Mouse (Mus musculus) heart, embryonic 13.5 days (tissue): ENCODE measurements around the gene Crb2. TPM values are rescaled to one million over a fixed set of nuclear protein-coding genes. Genes with fewer than 3 reads are reported as not detected.

Experiments
- ATAC-seq: fragments of 200-750 bp; cut with Nextera tagmentation; 2 replicates; pipeline ENCODE4 v1.8.0; 2017; ENCODE audit warnings: moderate TSS enrichment; ENCODE audit not compliant: insufficient number of reproducible peaks, low FRiP score, low TSS enrichment; ENCODE audit errors: extremely low read depth
- H3K27ac ChIP-seq: fragments of 300-500 bp; sonication (generic); replicated peaks from 2 replicates; pipeline ENCODE4 v1.5.1; 2015; ENCODE audit warnings: moderate library complexity, mild to moderate bottlenecking, inconsistent platforms
- H3K27me3 ChIP-seq: fragments of 300-500 bp; sonication (generic); replicated peaks from 2 replicates; pipeline ENCODE4 v1.6.1; 2015; ENCODE audit warnings: mild to moderate bottlenecking, inconsistent platforms
- H3K36me3 ChIP-seq: fragments of 300-500 bp; sonication (generic); 2 replicates; pipeline ENCODE4 v1.6.1; 2015; ENCODE audit warnings: mild to moderate bottlenecking, inconsistent platforms
- H3K4me1 ChIP-seq: fragments of 300-500 bp; sonication (generic); 2 replicates; pipeline ENCODE4 v1.6.1; 2015; ENCODE audit warnings: inconsistent platforms
- H3K4me2 ChIP-seq: fragments of 300-500 bp; sonication (generic); 2 replicates; pipeline ENCODE4 v1.6.1; 2015; ENCODE audit warnings: inconsistent platforms, mild to moderate bottlenecking, moderate library complexity
- H3K4me3 ChIP-seq: fragments of 300-500 bp; sonication (generic); 2 replicates; pipeline ENCODE4 v1.5.1; 2015; ENCODE audit warnings: moderate library complexity, mild to moderate bottlenecking, inconsistent platforms
- H3K9ac ChIP-seq: fragments of 300-500 bp; sonication (generic); 2 replicates; pipeline ENCODE4 v1.6.1; 2015; ENCODE audit warnings: inconsistent platforms, mild to moderate bottlenecking, moderate library complexity
- H3K9me3 ChIP-seq: fragments of 300-500 bp; sonication (generic); 2 replicates; pipeline ENCODE4 v1.6.1; 2016; ENCODE audit warnings: inconsistent platforms
- WGBS: fragments of 180-500 bp; shearing (Covaris S2); methylation state at CpG from one replicate; pipeline ENCODE4 v1.1.7; 2015; ENCODE audit warnings: mixed read lengths; 5-methylcytosine and 5-hydroxymethylcytosine counted together
- polyA plus RNA-seq: library from polyadenylated mRNA; unstranded; fragments of >200 nt; fragmentation: Nextera tagmentation; extraction: Ambion mirVana; gene quantifications from 2 replicates; pipeline ENCODE4 v1.2.1, GENCODE M21; 2015

Gene Crb2
- polyA plus RNA-seq, 1 experiment from 2014 or later, result 4.0 TPM

DNA sequence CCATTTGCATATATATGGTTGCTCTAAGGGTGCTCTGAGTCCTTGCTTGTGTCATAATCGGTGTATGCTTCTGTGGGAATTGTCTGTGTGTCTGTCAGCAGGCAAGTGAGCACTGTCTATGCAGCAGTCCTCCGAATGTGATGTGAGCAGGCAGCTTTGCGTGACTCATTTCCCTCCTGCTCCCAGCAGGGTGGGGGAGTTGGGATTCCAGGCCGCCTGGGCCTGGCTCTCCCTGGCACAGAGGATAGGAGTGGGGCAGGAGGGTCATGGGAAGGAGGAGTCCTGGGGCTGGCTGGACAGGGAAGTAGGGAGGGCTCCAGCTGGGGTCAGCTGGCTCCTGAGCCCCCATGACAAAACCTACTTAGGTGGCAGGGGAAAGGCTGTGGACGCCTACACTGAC is 8.4 kb downstream of the Crb2 start:
- peaks cover 70% of the 10 kb centered on the region for H3K4me1 ChIP-seq
- no peak for ATAC-seq
- no peaks in the 10 kb centered on the region for H3K36me3 ChIP-seq
- no peak overlapping the region for H3K9ac ChIP-seq
- peaks cover 26% of the 10 kb centered on the region for H3K27me3 ChIP-seq
- peak overlapping the region; percentile 34 for H3K27ac ChIP-seq
- no peak overlapping the region for H3K4me3 ChIP-seq
- 48% methylated on average over 5 of the region's 5 CpGs for WGBS
- no peaks in the 10 kb centered on the region for H3K9me3 ChIP-seq
- no peak overlapping the region for H3K4me2 ChIP-seq

- Histone ChIP-seq H3K27ac (no peak overlapping the region), H3K9ac (peak overlapping the region; percentile 65)
- 14% methylated on average over 52 of the region's 52 CpGs for WGBS
Measured at GRCm38 (mm10) chr2:37786461-37786860, 10.4 kb downstream of the Crb2 start.

DNA sequence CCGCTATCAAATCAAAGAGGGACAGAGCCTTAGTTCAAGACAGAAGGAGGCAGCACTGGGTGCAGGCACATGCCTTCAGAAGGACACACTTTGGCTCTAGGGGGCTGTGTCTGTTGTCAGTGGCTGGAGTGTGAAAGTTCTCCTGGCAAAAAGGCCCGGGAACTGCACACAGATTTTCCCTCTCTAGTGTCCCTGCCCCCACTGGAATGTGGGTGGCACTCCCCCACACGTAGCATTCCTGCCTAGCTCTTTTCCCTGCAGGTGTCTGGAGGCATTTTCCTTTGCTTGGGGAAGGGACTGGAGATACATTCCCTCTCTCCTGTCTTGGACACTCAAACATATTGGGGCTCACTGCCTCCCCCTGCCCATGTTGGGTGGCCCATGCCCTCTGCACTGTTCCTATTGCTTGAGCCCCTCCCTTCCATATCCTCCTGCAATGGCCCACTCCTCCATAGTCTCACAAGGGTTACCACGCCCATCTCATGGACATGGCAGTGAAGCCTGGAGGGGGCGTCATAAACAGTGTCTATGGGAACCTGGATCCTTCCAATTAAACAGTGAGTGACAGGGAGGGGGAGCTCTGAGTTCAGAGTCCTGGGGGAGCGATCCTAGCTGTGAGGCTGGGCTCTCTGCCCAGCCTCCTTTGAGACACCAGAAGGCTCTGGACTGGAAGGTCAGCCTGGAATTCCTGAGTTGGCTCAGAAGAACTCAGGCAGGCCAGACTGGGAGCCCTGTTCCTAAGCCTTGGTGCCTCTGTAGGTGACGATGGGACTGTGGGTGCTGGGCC is 12.3 kb downstream of the Crb2 start:
- no peak overlapping the region for H3K4me2 ChIP-seq
- no peaks in the 10 kb centered on the region for H3K9me3 ChIP-seq
- peaks cover 41% of the 10 kb centered on the region for H3K4me1 ChIP-seq
- WGBS, result 40% methylated on average over 7 of the region's 7 CpGs
- peaks cover 44% of the 10 kb centered on the region for H3K27me3 ChIP-seq
- peak overlapping the region; percentile 50 for H3K27ac ChIP-seq
- no peak; the same call in 1 of the 2 replicates for ATAC-seq
- no peak overlapping the region for H3K4me3 ChIP-seq
- H3K36me3 ChIP-seq, result no peaks in the 10 kb centered on the region
- peak overlapping the region; percentile 7; the same call in 1 of the 2 replicates for H3K9ac ChIP-seq

More at GRCm38 (mm10) chr2:37786461-37786860, 10.4 kb downstream of the Crb2 start:
- peaks cover 50% of the 10 kb centered on the region for H3K4me1 ChIP-seq
- peaks cover 26% of the 10 kb centered on the region for H3K27me3 ChIP-seq
- no peaks in the 10 kb centered on the region for H3K36me3 ChIP-seq
- H3K4me2 ChIP-seq, result peak overlapping the region; percentile 81
- ATAC-seq, result no peak
- peak overlapping the region; percentile 54 for H3K4me3 ChIP-seq
- no peaks in the 10 kb centered on the region for H3K9me3 ChIP-seq

DNA sequence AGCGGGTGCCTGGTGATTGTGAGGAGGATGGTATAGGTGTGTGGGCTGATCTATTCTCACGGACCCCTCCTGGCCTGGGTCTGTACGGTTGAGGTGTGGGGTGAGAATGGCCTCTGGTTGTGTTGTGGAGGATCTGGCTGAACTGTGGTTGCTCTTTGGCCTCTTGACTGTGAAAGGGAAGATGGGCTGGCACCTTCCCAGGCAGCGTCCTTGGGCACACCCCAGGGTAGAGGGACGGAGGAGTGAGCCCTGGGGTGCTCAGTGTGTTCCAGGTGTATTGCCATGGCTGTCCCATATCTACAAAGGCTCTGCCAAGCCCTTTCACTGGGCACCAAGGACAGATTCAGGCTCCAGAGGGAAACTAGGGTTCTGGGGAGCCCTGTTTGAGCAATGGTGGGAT is 13.0 kb downstream of the Crb2 start:
- no peaks in the 10 kb centered on the region for H3K36me3 ChIP-seq
- 70% methylated on average over 5 of the region's 5 CpGs for WGBS
- peaks cover 40% of the 10 kb centered on the region for H3K4me1 ChIP-seq
- H3K9me3 ChIP-seq, result no peaks in the 10 kb centered on the region
- H3K27me3 ChIP-seq, result peaks cover 49% of the 10 kb centered on the region
- no peak overlapping the region for H3K4me2 ChIP-seq
- ATAC-seq, result no peak
- H3K27ac ChIP-seq, result peak overlapping the region; percentile 5
- H3K9ac ChIP-seq, result peak overlapping the region; percentile 40; the same call in 1 of the 2 replicates
- H3K4me3 ChIP-seq, result no peak overlapping the region

GRCm38 (mm10) chr2:37789995-37790394 is 13.9 kb downstream of the Crb2 start:
- no peak overlapping the region for H3K9ac ChIP-seq
- WGBS, result 80% methylated on average over 10 of the region's 10 CpGs
- no peak overlapping the region for H3K4me3 ChIP-seq
- peaks cover 58% of the 10 kb centered on the region for H3K27me3 ChIP-seq
- ATAC-seq, result no peak; the same call in 1 of the 2 replicates
- H3K4me2 ChIP-seq, result no peak overlapping the region
- no peaks in the 10 kb centered on the region for H3K9me3 ChIP-seq
- no peaks in the 10 kb centered on the region for H3K36me3 ChIP-seq
- no peak overlapping the region for H3K27ac ChIP-seq
- H3K4me1 ChIP-seq, result peaks cover 41% of the 10 kb centered on the region

- Histone ChIP-seq H3K9me3 (no peaks in the 10 kb centered on the region), H3K4me2 (no peak overlapping the region), H3K36me3 (no peaks in the 10 kb centered on the region), H3K27me3 (peaks cover 63% of the 10 kb centered on the region), H3K9ac (no peak overlapping the region), H3K4me3 (no peak overlapping the region), H3K27ac (no peak overlapping the region), H3K4me1 (peaks cover 48% of the 10 kb centered on the region)
- ATAC-seq, result no peak
- 87% methylated on average over 14 of the region's 14 CpGs for WGBS
Measured at GRCm38 (mm10) chr2:37790738-37791137, 14.7 kb downstream of the Crb2 start.

DNA sequence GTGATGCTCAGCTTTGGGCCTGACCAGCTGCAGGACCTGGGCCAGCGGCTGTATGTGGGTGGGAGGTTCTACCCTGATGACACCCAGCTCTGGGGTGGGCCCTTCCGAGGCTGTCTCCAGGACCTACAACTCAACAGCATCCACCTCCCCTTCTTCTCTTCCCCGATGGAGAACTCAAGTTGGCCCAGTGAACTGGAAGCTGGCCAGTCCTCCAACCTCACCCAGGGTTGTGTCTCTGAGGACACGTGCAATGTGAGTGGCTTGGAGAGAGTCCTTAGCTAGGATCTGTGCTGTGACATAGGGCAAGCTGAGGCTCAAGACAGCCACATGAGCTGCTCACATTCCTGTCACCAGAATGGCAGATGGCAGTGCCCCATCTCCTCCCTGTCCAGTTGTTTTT is 15.3 kb downstream of the Crb2 start:
- Histone ChIP-seq H3K4me3 (no peak overlapping the region), H3K9me3 (no peaks in the 10 kb centered on the region), H3K4me1 (peaks cover 51% of the 10 kb centered on the region), H3K36me3 (no peaks in the 10 kb centered on the region), H3K27me3 (peaks cover 57% of the 10 kb centered on the region), H3K9ac (no peak overlapping the region), H3K4me2 (no peak overlapping the region), H3K27ac (no peak overlapping the region)
- 84% methylated on average over 4 of the region's 4 CpGs for whole genome bisulfite sequencing
- no peak for ATAC-seq

- Histone ChIP-seq H3K9me3 (no peaks in the 10 kb centered on the region), H3K4me1 (peaks cover 44% of the 10 kb centered on the region), H3K9ac (no peak overlapping the region), H3K4me3 (no peak overlapping the region), H3K4me2 (no peak overlapping the region), H3K27ac (peak overlapping the region; percentile 75), H3K27me3 (peaks cover 39% of the 10 kb centered on the region), H3K36me3 (no peaks in the 10 kb centered on the region; the same call in 1 of the 2 replicates)
- no peak for ATAC-seq
- WGBS, result 24% methylated on average over 1 of the region's 1 CpGs
Measured at GRCm38 (mm10) chr2:37796021-37796420, 20.0 kb downstream of the Crb2 start.

DNA sequence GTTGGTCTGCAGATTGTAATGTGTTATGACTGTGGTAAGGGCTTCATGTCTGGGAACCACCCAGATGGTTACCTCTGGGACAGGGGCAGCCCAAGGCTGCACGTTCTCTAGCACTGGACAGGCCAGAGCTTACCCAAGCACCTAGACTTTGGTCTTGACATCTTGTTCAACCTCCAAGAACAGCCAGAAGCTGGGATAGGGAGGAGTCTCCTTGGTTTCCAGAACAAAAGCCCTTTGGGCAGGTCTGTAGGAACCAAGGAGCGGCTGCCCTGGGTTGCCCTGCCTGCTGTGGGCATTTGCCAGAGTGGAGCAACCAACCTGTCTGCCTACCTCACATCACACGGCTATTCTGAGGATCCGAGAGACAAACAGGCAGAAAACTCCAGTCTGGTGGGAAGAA is 21.0 kb downstream of the Crb2 start:
- H3K4me2 ChIP-seq, result no peak overlapping the region
- no peak overlapping the region for H3K9ac ChIP-seq
- ATAC-seq, result no peak
- peaks cover 44% of the 10 kb centered on the region for H3K4me1 ChIP-seq
- H3K27ac ChIP-seq, result peak overlapping the region; percentile 75
- peaks cover 33% of the 10 kb centered on the region for H3K27me3 ChIP-seq
- H3K9me3 ChIP-seq, result no peaks in the 10 kb centered on the region
- no peaks in the 10 kb centered on the region; the same call in 1 of the 2 replicates for H3K36me3 ChIP-seq
- WGBS, result 81% methylated on average over 4 of the region's 4 CpGs
- no peak overlapping the region for H3K4me3 ChIP-seq

DNA sequence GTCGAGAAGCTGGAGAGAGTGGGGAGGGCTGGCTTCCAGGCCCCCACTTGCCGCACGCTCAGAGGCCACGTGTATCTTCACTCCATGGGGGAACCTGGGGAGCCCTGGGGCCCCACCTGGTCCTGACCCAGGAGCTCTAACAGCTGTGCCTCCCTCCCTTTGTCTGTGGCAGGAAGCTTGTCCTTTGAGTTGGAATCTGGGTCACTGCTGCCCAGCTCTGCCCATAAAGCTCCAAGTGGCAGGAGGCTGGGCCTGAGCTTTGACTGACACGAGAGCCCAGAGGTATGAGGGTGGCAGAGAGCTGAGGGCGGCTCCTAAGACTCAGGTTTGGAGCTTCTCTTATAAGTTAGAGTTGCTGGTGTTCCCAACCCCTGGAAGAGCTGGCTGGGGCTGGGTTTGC is 23.1 kb downstream of the Crb2 start:
- H3K4me1 ChIP-seq, result peaks cover 42% of the 10 kb centered on the region
- H3K4me3 ChIP-seq, result no peak overlapping the region

GRCm38 (mm10) chr2:37801687-37802086 is 25.6 kb downstream of the Crb2 start:
- WGBS, result 66% methylated on average over 4 of the region's 4 CpGs

More for the DNA sequence above, 23.1 kb downstream of the Crb2 start:
- Histone ChIP-seq H3K27me3 (peaks cover 14% of the 10 kb centered on the region; the same call in 1 of the 2 replicates), H3K36me3 (peaks cover 3% of the 10 kb centered on the region; the same call in 1 of the 2 replicates), H3K9me3 (no peaks in the 10 kb centered on the region), H3K27ac (no peak overlapping the region), H3K9ac (peak overlapping the region; percentile 6; the same call in 1 of the 2 replicates), H3K4me2 (no peak overlapping the region)
- 51% methylated on average over 6 of the region's 6 CpGs for WGBS
- no peak for ATAC-seq

More at GRCm38 (mm10) chr2:37801687-37802086, 25.6 kb downstream of the Crb2 start:
- Histone ChIP-seq H3K27me3 (no peaks in the 10 kb centered on the region), H3K36me3 (peaks cover 11% of the 10 kb centered on the region; the same call in 1 of the 2 replicates), H3K4me2 (no peak overlapping the region), H3K27ac (no peak overlapping the region), H3K4me3 (no peak overlapping the region), H3K9me3 (no peaks in the 10 kb centered on the region), H3K9ac (no peak overlapping the region), H3K4me1 (peaks cover 19% of the 10 kb centered on the region)
- no peak for ATAC-seq
